Mouse (Mus musculus) embryonic facial prominence, embryonic 15.5 days (tissue): ENCODE data around the gene Dok5. TPM values are rescaled to one million over a fixed set of nuclear protein-coding genes. Genes with fewer than 3 reads are reported as not detected.

Source experiments
- polyA plus RNA-seq: library from polyadenylated mRNA; unstranded; fragments of >200 nt; fragmentation: Nextera tagmentation; extraction: Ambion mirVana; gene quantifications from 2 replicates; pipeline ENCODE4 v1.2.1, GENCODE M21; 2015

Dok5 gene
- polyA plus RNA-seq, 1 experiment from 2014 or later, result 12.3 TPM

Other genes with a start within 250 kb of the Dok5 start
- 71.4 and 72.6 TPM in 2 replicates for gene Pfdn4, start 235.4 kb upstream of the Dok5 start, polyA plus RNA-seq
- 0.09 and 0.17 TPM in 2 replicates for gene Cyp24a1, start 234.7 kb upstream of the Dok5 start, polyA plus RNA-seq
- not detected in 2 replicates for gene 4930470P17Rik, start 129.8 kb upstream of the Dok5 start, polyA plus RNA-seq